Mouse (Mus musculus): ENCODE measurements around the gene Atp6ap2.
A peak's percentile ranks its signal among the peaks of the same experiment; 100 is the strongest.
"Not testable (repeated sequence)": the region's sequence is repeated elsewhere in the genome, so short reads cannot be mapped to it uniquely, and the experiment has no call there.

The Atp6ap2 gene

DNA sequence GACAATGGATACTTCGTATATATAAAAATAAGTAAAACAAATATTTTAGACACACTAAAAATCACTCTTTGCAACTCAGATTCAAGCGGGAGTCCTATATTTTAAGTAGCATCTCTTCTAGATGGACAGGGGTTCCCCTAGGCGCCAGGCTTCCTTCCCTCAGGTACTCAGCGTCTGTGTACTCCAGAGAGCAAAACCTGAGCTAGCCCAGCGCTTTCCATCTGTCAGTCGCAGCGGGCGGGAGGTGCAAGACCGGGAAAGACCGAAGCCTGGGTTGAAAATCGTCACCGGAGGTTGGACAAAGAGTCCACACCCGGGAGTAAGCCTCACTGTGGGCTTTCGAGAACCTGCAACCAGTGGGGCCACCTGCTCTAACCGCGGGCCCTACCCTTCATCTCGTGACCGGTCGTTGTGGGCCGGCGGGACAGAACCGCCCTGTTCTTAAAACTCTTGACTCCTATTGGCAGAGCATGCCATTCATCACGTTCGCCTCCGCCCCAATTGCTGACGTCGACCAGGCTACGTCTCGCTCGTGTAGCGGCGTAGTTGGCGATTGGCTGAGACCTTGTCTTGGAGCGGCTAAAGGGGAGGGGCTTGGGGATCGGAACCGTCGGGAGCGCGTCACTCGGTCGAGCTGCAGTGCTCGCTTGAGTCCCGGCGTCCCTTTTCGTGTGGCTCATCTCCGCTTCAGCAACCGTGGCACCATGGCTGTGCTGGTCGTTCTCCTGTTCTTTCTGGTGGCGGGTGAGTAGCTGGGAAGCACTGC, at the start of gene Atp6ap2:
TSS of gene Atp6ap2 (plus strand) at position 610 of the 766 bp plus-strand sequence.
- DNase-seq (ENCODE audit: low spot score in 2 of 2) = peak; percentile 78 to 94

DNA sequence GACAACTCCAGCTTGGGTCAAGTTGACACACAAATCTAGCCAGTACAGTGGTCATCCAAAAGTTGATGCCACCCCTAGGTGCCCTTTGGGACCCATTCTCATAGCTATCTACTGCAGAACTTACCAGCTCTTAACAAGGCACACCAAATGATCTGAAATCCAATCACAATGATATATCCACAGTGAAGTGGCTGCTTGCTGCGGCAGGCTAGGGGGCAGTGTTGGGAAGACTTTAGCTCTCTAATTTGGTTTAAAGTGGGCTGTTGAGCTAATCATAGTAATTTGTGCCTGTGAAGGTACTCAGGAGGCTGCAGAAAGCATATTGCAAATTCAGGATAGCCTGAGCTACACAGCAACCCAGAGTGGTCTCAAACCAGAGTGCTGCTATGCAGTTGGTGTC, 43.2 kb upstream of the Atp6ap2 start:
- DNase-seq (ENCODE audit: low spot score in 2 of 2) = no peak

DNA sequence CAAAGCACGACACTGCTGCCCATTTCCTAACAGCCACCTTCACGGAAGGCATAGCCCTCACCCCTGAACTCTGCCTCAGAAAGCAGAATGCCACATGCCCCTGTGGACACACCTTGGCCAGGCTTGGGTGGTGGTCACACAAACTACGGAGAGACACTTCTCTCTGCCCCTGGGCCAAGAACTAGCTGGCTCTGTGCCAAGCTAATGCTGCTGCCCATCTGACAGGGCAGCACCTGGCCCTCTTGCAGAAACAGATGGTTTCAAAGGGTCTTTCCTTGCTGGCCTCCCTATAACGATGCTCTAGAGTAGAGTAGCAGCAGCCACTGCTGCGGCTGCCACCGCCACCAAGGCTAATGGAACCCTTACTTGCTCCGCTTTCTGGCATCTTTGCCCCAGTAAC, 30.5 kb upstream of the Atp6ap2 start:
- no peak for DNase-seq (ENCODE audit: low spot score in 2 of 2)

DNA sequence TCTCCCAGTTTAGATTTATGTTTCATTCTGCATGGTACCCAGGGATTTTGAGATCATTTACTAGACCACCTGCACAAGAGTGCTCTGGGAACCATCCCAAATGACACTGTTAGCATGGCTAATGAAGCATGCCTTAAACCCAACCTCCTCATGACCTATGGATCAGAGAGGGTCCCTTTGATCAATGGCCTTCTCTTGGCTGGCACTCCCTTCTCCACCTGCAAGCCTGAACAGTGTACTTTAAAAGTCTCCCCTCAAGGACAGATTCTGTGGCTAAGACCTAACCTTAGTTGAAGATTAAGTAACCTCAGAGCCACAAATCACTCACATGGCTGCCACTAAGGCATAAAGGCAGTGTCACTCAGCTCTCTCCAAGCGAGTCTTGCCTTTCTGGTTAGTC, 16.2 kb upstream of the Atp6ap2 start:
- DNase-seq (ENCODE audit: low spot score in 2 of 2) = no peak

DNA sequence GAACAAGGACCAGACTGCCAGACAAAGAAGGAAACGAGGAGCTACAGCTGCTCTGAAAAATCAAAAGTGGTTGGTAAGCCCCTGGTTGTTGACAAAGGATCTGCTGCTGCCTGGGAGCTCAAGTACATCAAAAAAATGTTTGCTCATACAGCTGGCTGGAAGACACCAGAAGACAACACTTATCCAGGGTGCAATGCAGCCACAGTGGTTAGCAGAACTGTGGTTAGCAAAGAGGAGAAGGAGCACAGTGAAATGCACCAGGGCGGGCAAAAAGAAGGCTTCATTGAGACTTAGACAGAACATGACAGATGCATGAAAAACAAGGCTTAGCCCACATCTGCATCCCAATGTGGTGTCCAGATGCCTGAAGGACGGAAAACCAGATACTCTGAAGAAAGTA, 9.7 kb upstream of the Atp6ap2 start:
- no peak for DNase-seq (ENCODE audit: low spot score in 2 of 2)

DNA sequence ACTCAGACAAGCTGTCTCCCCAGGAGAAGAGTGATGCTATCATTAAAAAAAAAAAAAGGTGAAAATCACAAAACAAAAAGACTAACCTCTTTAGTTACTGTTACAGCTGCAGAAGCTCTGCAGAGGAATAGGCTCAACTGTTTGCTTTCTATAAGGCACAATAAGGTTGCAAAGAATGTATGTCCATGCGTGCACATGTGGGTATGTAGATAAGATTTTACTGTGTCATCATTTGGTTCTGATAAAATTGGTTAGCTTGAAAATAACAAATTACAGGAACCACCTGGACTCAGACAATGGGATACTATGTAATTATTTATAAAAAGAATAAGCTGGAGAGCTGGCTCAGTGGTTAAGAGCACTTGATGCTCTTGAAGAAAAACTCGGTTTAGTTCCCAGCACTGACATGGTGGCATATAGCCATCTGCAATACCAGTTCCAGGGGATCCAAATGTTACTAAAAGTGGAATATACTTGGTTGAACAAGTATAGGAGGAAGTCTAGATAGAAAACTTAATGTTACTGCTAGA, 9.2 kb upstream of the Atp6ap2 start:
- no peak for DNase-seq (ENCODE audit: low spot score in 2 of 2)

DNA sequence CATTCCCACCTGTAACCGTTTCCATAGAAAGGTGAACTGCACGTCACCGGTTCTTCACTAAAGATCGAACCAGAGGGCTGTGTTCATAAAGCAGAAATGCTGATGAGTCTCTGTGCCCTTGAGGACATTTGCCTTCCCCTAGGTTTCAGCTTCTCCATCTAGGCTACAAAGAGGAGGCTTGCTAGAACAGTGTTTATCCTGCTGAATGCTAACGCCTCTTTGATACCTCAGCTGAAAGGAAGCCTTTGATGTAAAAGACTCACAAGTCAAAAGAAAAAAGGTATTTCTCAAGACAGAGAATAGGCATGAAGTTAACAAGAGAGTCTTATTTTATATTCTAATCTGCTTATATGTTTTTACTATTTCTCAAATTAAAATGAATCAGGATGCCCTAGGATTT, 4.3 kb upstream of the Atp6ap2 start:
- DNase-seq (ENCODE audit: low spot score in 2 of 2) = no peak

DNA sequence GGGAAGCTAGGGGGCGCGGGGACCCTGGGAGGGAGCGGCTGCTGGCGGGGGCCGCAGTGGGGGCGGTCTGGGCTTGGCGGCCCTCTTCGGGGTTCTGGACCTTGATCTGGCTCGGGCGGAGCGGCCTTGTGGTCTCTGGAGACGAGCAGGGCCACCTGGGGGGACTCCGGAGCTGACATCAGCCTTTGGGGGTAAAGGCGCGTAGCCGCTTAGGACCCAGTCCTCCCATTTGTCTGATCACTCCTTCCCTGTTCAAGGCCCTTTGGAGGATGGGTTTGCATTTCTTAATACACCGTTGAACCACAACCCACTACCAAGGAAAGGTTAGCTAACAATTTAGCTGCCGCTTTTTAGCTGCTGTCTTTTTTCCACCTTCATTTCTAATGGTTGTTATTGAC, 356 bp downstream of the Atp6ap2 start:
- no peak for DNase-seq (ENCODE audit: low spot score in 2 of 2)

DNA sequence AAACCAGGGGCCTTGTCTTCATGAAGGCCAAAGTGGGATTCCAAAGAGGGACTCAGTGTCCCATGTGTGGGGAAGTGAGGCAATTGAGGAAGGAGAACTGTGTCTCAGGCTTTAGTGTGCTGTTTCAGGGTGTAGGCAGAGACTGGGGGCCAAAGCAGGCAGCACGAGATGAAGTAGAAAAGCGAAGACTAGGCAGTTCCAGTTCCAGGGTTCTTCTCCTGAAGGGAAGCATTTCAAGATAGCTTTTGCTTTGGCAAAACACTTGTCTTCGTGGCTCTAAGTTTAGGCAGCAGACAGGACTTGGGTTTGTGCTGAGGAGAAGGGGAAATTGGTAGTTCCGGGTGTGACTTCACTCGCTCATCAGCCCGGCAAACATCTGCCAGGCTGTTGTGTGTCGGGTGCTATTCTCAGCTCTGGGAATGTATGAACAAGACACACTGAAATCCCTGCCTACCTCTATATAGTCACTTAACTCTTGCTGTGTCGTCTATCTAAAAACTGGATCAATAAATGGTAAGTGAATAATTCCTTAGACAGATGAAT, 3.9 kb downstream of the Atp6ap2 start:
- DNase-seq (ENCODE audit: low spot score in 2 of 2) = no peak

DNA sequence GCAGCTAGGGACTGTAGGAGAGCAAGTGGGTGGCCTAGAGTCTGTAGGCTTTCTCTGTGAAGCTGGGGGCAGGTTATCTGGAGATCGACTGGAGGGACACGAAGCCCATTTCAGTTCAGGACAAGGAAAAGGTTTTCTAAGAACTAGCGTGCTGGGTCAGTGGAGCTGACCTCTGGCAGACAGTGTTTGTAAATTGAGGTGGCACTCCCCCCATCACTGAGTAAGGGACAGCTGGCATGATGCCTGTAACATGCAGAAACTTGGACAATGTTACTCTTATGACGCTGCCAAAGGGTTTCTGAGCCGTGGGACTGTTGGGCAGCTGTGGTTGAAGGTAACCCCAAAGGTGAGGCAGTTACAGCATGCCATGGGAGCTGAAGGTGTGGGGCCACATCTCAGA, 4.4 kb downstream of the Atp6ap2 start:
- DNase-seq (ENCODE audit: low spot score in 2 of 2) = no peak

DNA sequence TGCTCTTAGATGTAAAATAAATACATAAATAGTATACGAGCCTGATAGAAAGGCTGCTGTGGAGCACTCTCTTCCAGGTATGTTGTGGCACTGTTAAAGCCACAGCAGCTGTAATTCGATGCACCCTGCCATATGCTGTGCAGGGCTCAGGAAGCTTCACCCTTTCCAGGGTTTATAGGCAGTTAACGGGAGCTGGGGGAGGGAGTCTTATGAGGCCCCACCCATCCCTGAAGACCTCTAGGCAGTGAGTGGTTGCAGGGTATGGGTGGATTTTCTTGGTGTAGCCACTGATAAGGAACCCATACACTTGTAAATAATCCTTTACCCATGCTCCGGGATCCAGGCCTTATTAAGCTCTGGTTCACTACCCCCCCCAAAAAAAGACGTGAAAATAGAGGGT, 6.2 kb downstream of the Atp6ap2 start:
- no peak for DNase-seq (ENCODE audit: low spot score in 2 of 2)

DNA sequence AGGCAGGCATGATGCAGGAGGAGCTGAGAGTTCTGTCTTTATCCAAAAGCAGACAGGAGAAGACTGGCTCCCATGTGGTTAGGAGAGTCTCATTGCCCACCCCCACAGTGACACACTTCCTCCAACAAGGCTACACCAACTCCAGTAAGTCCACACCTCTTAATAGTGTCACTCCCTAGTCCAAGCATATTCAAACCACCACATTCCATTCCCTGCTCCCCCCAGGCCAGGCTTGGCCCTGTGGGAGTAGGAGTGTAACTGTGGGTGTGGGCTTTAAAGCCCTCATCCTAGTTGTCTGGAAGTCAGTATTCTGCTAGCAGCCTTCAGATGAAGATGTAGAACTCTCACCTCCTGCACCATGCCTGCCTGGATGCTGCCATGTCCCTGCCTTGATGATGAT, 22.9 kb downstream of the Atp6ap2 start:
- not testable (repeated sequence) for DNase-seq (ENCODE audit: low spot score in 2 of 2)

DNA sequence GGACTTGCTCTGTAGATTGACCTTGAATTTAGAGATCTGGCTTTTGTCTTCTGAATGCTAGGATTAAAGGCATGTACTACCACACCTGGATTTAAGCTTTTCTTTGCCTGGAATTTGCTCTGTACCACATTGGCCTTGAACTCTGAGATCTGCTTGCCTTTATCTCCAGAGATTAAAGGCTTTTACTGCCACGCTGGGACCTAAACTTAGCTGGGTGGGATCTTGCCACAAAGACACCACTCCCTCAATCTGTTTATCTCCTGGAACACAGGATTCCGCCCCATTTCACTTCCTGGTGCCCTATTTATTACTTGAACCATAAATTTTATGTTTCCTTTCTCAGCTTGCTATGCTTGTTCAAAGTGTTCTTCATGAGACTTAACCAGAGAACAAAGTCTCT, 23.6 kb downstream of the Atp6ap2 start:
- no peak for DNase-seq (ENCODE audit: low spot score in 2 of 2)

DNA sequence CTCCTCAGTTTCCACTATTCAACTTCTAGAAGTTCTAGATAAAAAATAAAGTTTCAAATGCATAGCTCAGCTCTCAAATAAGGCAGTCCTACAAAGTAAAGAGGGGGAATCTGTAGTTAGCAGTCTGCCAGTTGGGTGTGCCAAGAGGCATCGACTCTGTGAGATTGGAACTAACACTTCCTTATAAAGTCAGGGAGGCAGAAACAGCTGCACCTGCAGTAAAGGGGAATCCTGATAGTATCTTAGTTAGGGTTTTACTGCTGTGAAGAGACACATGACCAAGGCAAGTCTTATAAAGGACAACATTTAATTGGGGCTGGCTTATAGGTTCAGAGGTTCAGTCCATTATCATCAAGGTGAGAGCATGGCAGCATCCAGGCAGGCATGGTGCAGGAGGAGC, 24.8 kb downstream of the Atp6ap2 start:
- DNase-seq (ENCODE audit: low spot score in 2 of 2) = not testable (repeated sequence)

DNA sequence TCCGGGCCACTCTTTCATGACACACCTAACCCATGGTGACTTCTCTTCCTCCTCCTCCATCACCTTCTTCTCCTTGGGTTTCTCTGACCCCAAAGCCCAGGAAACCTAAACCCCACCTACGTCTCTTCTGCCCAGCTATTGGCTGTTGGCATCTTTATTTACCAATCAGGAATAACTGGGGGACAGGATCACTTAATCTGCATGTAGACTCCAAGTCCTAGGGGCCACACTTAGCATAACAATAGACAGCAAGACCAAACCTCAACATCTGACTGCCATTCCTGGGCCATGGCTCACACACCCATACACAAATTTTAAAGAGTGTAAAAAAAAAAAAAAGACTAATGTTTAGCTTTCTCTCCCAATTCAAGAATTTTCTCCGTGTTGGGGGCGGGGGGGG, 37.5 kb downstream of the Atp6ap2 start:
- DNase-seq (ENCODE audit: low spot score in 2 of 2) = no peak

DNA sequence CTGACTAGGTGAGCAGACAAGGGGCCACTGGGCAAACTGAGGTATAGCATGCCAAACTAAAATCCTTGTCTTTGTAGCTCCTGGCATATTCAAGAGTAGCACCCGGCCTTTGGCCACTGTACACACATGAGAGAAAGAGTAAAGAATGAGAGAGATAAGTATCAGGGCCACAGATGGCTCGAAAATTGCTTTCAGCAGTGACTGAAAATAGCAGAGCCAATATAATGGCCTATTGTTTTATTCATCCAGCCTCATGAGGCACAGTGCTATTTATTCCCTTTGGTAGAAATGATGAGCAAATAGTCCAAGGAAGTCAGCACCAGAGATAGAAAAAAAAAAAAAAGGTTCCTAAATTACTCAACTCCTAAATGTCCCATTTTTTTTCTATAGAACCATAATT, 57.4 kb downstream of the Atp6ap2 start:
- DNase-seq (ENCODE audit: low spot score in 2 of 2) = no peak

DNA sequence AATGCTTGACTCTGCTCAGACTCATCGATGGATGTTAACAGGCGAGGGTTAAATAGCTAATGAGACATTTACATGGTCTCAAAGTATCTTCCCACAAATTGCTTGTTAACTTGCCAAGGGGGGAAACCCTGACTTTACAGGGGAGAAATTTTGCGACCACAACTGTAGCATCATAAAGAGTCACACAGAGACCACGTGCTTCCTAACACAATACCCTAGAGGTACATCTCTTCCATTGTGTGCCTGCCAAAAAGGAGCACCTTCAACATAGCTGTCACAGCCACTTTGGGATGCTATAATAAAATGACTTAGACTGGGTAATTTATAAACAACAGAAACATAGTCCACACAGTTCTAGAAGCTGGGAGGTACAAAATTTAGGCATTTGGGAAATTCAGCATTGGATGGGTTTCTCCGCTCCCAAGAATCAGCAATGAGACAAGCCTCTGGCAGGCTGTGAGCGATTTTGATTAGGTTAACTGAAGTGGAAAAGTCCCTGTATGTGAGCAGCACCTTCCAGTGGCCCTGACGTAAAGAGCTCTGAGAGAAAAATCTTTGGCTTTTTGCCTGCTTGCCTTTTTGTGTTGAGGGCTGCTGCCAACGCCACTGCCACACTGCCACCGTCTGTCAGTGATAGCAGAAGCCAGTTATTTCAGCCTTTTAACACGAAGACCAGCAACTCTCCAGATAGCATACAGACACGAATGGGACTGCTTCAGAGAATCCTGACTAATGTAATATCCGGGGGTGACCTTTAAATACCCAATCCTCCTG, 58.1 kb downstream of the Atp6ap2 start:
- no peak for DNase-seq (ENCODE audit: low spot score in 2 of 2)

DNA sequence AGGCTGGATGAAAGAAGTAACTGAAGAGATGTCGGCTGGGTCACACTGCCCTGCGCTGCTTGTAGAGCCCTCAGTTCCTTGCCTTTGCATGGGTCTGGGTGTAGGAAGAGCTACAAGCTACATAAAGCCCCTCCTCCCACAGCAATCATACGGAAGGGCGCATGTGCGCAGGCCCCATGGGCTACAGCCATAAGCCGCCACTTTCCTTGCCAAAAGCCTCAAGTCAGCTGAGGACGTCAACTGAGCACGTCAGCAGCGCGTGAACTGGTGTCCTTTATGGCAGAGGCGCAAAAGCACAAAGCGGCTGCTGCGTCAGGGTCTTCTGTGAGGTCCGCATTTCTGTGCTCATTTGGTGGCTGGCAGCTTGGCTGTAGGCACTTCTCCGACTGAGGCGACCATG, 64.3 kb downstream of the Atp6ap2 start:
- DNase-seq (ENCODE audit: low spot score in 2 of 2) = no peak

DNA sequence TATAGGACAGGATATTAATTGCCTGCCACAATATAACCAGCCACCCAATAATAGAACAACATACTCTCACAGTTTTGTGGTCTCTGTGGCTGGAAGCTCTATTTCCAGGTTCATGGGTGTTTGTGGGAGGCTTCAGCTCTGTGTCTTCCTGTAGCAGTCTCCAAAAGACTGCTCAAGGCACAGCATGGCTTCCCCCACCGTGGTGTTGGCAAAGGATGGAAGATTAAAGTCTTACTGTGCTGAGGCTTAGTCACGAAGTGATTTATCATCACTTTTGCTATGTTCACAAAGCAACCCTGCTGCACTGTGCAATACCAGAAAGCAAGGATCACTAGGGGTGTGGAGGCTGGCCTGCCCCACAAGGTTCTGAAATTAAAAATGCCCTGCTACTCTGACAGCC, 66.3 kb downstream of the Atp6ap2 start:
- no peak for DNase-seq (ENCODE audit: low spot score in 2 of 2)

All from spleen, postnatal 10 days (tissue).